Comparison of ENCODE assay signal across 8 mouse cellular contexts in the genomic region with DNA sequence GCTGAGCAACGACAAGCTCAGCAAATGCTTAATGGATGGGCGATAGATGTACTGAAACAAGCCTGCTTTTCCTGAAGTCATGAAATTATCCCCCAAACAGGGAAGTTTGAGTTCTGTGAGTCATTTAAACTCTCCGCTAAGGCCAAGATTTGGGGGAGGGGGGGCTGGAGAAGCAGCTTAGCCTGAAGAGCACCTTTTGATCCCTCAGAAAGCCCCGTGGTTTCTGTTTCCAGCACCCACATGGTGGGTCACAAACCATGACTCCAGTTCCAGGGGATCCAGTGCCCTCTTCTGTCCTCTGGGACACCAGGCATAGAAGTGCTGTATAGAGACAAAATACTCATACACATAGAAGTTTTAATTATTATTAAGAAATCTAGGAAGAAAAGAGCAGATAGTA. TPM values are rescaled to one million over a fixed set of nuclear protein-coding genes. Genes with fewer than 3 reads are reported as not detected.
A peak's percentile ranks its signal among the peaks of the same experiment; 100 is the strongest.
DNase-seq lines count a peak whose midpoint lies in the region; ATAC-seq and TF ChIP-seq lines count a peak whose summit lies in the region.
"Had no signal": no experiment of that assay in that cellular context is flagged by ENCODE, and none has a peak within 500 bp of the region (broad histone marks: within the 10 kb centered on the region; RNA-seq: fewer than 3 reads in every experiment).

No protein-coding gene starts in this region.

- no peaks in the 10 kb centered on the region for H3K27me3 ChIP-seq in lung, embryonic 14.5 days (ENCODE audit: insufficient read depth, low read length)
- H3K27me3 ChIP-seq in embryonic facial prominence, embryonic 12.5 days = no peaks in the 10 kb centered on the region
- H3K27me3 ChIP-seq in heart, embryonic 16.5 days (ENCODE audit: control insufficient read depth, insufficient read depth, low read length) = no peaks in the 10 kb centered on the region
- no peaks in the 10 kb centered on the region for H3K27me3 ChIP-seq in stomach, embryonic 14.5 days (ENCODE audit: control insufficient read depth, insufficient read depth, low read length)
- no peaks in the 10 kb centered on the region for H3K27me3 ChIP-seq in thymus, adult 2 months (ENCODE audit: control insufficient read depth, insufficient read depth, low read length)

- peak overlapping the region; percentile 86 for H3K27ac ChIP-seq in lung, embryonic 14.5 days (ENCODE audit: low read depth)
- peak overlapping the region; percentile 83 for H3K27ac ChIP-seq in embryonic facial prominence, embryonic 12.5 days
- peak overlapping the region; percentile 33 for H3K27ac ChIP-seq in heart, embryonic 16.5 days (ENCODE audit: low read length)
- H3K27ac ChIP-seq in stomach, embryonic 14.5 days (ENCODE audit: low read length) = peak overlapping the region; percentile 96
- no peak overlapping the region for H3K27ac ChIP-seq in thymus, adult 2 months (ENCODE audit: control insufficient read depth, insufficient read depth, low read length)

- peak overlapping the region; percentile 50 for H3K4me2 ChIP-seq in lung, embryonic 14.5 days
- H3K4me2 ChIP-seq in embryonic facial prominence, embryonic 12.5 days (replicated peaks) = no peak overlapping the region; the same call in 1 of the 2 replicates
- peak overlapping the region; percentile 65 for H3K4me2 ChIP-seq in heart, embryonic 16.5 days (ENCODE audit: low read depth, low read length)
- H3K4me2 ChIP-seq in stomach, embryonic 14.5 days (replicated peaks; ENCODE audit: low read depth, low read length) = peak overlapping the region; percentile 37

- 0 out of 2 replicates have a peak, but pooled peaks have one; percentile 38 for ATAC-seq in lung, embryonic 14.5 days (ENCODE audit: insufficient read depth)
- no peak for ATAC-seq in embryonic facial prominence, embryonic 12.5 days (ENCODE audit: insufficient number of reproducible peaks, insufficient read depth, low FRiP score, low TSS enrichment)
- no peak for ATAC-seq in heart, embryonic 16.5 days (replicated peaks; ENCODE audit: extremely low read depth, insufficient read depth, low FRiP score)
- peak; percentile 64; the same call in 1 of the 2 replicates for ATAC-seq in stomach, embryonic 14.5 days (ENCODE audit: insufficient number of reproducible peaks, insufficient read depth, low FRiP score, low read depth)
- ATAC-seq: midbrain, embryonic 16.5 days had no signal

- 0 out of 2 replicates have a peak, but pooled peaks cover 5% of the 10 kb centered on the region for H3K4me1 ChIP-seq in lung, embryonic 14.5 days (ENCODE audit: insufficient read depth)
- H3K4me1 ChIP-seq in lung, adult 2 months (ENCODE audit: control insufficient read depth, insufficient read depth, low read length) = no peaks in the 10 kb centered on the region
- H3K4me1 ChIP-seq in embryonic facial prominence, embryonic 12.5 days = peaks cover 4% of the 10 kb centered on the region; the same call in 1 of the 2 replicates
- peaks cover 3% of the 10 kb centered on the region; the same call in 1 of the 2 replicates for H3K4me1 ChIP-seq in heart, embryonic 16.5 days (ENCODE audit: control insufficient read depth, insufficient read depth, low read length)
- H3K4me1 ChIP-seq in stomach, embryonic 14.5 days (ENCODE audit: control insufficient read depth, insufficient read depth, low read length) = 0 out of 2 replicates have a peak, but pooled peaks cover 4% of the 10 kb centered on the region
- H3K4me1 ChIP-seq in thymus, adult 2 months (replicated peaks; ENCODE audit: control insufficient read depth, insufficient read depth, low read length) = no peaks in the 10 kb centered on the region

- no peak overlapping the region for H3K9ac ChIP-seq in lung, embryonic 14.5 days
- no peak overlapping the region for H3K9ac ChIP-seq in embryonic facial prominence, embryonic 12.5 days
- H3K9ac ChIP-seq in heart, embryonic 16.5 days (ENCODE audit: low read length) = no peak overlapping the region
- no peak overlapping the region for H3K9ac ChIP-seq in stomach, embryonic 14.5 days (replicated peaks; ENCODE audit: low read depth, low read length)

- 61% methylated on average over 4 of the region's 4 CpGs for WGBS in lung, embryonic 14.5 days
- WGBS in lung, adult 2 months = 41% methylated on average over 4 of the region's 4 CpGs
- WGBS in embryonic facial prominence, embryonic 12.5 days = 61% methylated on average over 4 of the region's 4 CpGs
- WGBS in heart, embryonic 16.5 days = 77% methylated on average over 4 of the region's 4 CpGs
- 39% methylated on average over 4 of the region's 4 CpGs for WGBS in stomach, embryonic 14.5 days
- 72% methylated on average over 4 of the region's 4 CpGs for WGBS in thymus, adult 2 months

- no peak for DNase-seq in lung, embryonic 14.5 days
- no peak for DNase-seq in lung, adult 2 months
- DNase-seq in thymus, adult 2 months = no peak
- no peak for DNase-seq in testis, postnatal 14 days (ENCODE audit: low spot score)

- TF ChIP-seq CTCF in lung, embryonic 14.5 days (IDR thresholded peaks at IDR 0.05; ENCODE audit: low read depth) = no peak
- TF ChIP-seq CTCF in lung, adult 2 months (IDR thresholded peaks at IDR 0.05; ENCODE audit: insufficient read depth, low read length) = no peak
- no peak for TF ChIP-seq CTCF in thymus, adult 2 months (IDR thresholded peaks at IDR 0.05; ENCODE audit: borderline replicate concordance, control insufficient read depth, extremely low read depth, insufficient read depth, low read length, poor library complexity)

- H3K4me3 ChIP-seq in lung, embryonic 14.5 days (ENCODE audit: low read depth, low read length) = no peak overlapping the region
- H3K4me3 ChIP-seq in lung, adult 2 months (replicated peaks; ENCODE audit: extremely low read depth, low read depth, low read length) = no peak overlapping the region
- no peak overlapping the region for H3K4me3 ChIP-seq in embryonic facial prominence, embryonic 12.5 days
- H3K4me3 ChIP-seq in heart, embryonic 16.5 days (ENCODE audit: low read length) = no peak overlapping the region
- H3K4me3 ChIP-seq in stomach, embryonic 14.5 days (ENCODE audit: low read depth, low read length) = no peak overlapping the region
- no peak overlapping the region for H3K4me3 ChIP-seq in thymus, adult 2 months (ENCODE audit: control insufficient read depth, insufficient read depth, low read length)

- no peak for TF ChIP-seq POLR2A in lung, adult 2 months (IDR thresholded peaks at IDR 0.05; ENCODE audit: borderline replicate concordance, extremely low read depth, low read depth, low read length)
- no peak for TF ChIP-seq POLR2A in thymus, adult 2 months (IDR thresholded peaks at IDR 0.05; ENCODE audit: control insufficient read depth, extremely low read depth, insufficient read depth, low read length, poor library complexity)

- H3K9me3 ChIP-seq in lung, embryonic 14.5 days (ENCODE audit: low read depth, low read length) = no peaks in the 10 kb centered on the region
- H3K9me3 ChIP-seq in embryonic facial prominence, embryonic 12.5 days = no peaks in the 10 kb centered on the region
- H3K9me3 ChIP-seq in heart, embryonic 16.5 days (replicated peaks; ENCODE audit: control insufficient read depth, low read length) = no peaks in the 10 kb centered on the region
- H3K9me3 ChIP-seq in stomach, embryonic 14.5 days (ENCODE audit: control insufficient read depth, low read depth, low read length) = no peaks in the 10 kb centered on the region; the same call in 1 of the 2 replicates

- H3K36me3 ChIP-seq in lung, embryonic 14.5 days (ENCODE audit: insufficient read depth) = no peaks in the 10 kb centered on the region
- no peaks in the 10 kb centered on the region for H3K36me3 ChIP-seq in embryonic facial prominence, embryonic 12.5 days
- no peaks in the 10 kb centered on the region for H3K36me3 ChIP-seq in heart, embryonic 16.5 days (ENCODE audit: control insufficient read depth, insufficient read depth)
- H3K36me3 ChIP-seq in stomach, embryonic 14.5 days (ENCODE audit: control insufficient read depth, insufficient read depth, low read length) = no peaks in the 10 kb centered on the region
- H3K36me3 ChIP-seq in thymus, adult 2 months (ENCODE audit: control insufficient read depth, insufficient read depth, low read length) = no peaks in the 10 kb centered on the region

RNA-seq across cellular contexts. Expression of a gene that starts 27.5 kb away (rescaled TPM):
- polyA plus RNA-seq in lung, embryonic 14.5 days (2014; fragmentation: Nextera tagmentation; extraction: Ambion mirVana) = 1.8 and 1.9 TPM in 2 replicates
- polyA plus RNA-seq in lung, adult 2 months (2012; rRNA removed) = 0.53 and 1.0 TPM in 2 replicates
- 3.0 and 3.3 TPM in 2 replicates for polyA plus RNA-seq in embryonic facial prominence, embryonic 12.5 days (2016; fragmentation: Nextera tagmentation; extraction: Ambion mirVana)
- polyA plus RNA-seq in heart, embryonic 16.5 days (2015; fragmentation: Nextera tagmentation; extraction: Ambion mirVana) = 1.4 and 1.9 TPM in 2 replicates
- 3.4 and 3.5 TPM in 2 replicates for polyA plus RNA-seq in stomach, embryonic 14.5 days (2014; fragmentation: Nextera tagmentation; extraction: Ambion mirVana)
- 0.28 and 0.34 TPM in 2 replicates for polyA plus RNA-seq in thymus, adult 2 months (2012; rRNA removed)

RNA-seq across cellular contexts. Expression of a gene that starts 34.2 kb away (rescaled TPM):
- polyA plus RNA-seq in lung, embryonic 14.5 days (2014; fragmentation: Nextera tagmentation; extraction: Ambion mirVana) = 19.4 and 20.1 TPM in 2 replicates
- 7.3 and 9.9 TPM in 2 replicates for polyA plus RNA-seq in lung, adult 2 months (2012; rRNA removed)
- polyA plus RNA-seq in embryonic facial prominence, embryonic 12.5 days (2016; fragmentation: Nextera tagmentation; extraction: Ambion mirVana) = 33.0 and 34.5 TPM in 2 replicates
- polyA plus RNA-seq in heart, embryonic 16.5 days (2015; fragmentation: Nextera tagmentation; extraction: Ambion mirVana) = 29.4 and 32.6 TPM in 2 replicates
- 34.9 and 37.0 TPM in 2 replicates for polyA plus RNA-seq in stomach, embryonic 14.5 days (2014; fragmentation: Nextera tagmentation; extraction: Ambion mirVana)
- 4.4 and 8.0 TPM in 2 replicates for polyA plus RNA-seq in thymus, adult 2 months (2012; rRNA removed)

Comparison
In these comparisons a context has a peak if more than half of its experiments do, and no peak if none do; other contexts are left out.
1. ATAC-seq: peak in lung, embryonic 14.5 days (single experiment) and stomach, embryonic 14.5 days (single experiment); none in embryonic facial prominence, embryonic 12.5 days (single experiment) and heart, embryonic 16.5 days (single experiment).